Mouse (Mus musculus) cortical plate, adult 2 months (tissue): ENCODE results near the gene Chrna10.

Source experiments
- CTCF ChIP-seq: fragments of 200-500 bp; IDR thresholded peaks from 2 replicates; pipeline ENCODE4 v1.5.1; 2011; ENCODE audit warnings: mild to moderate bottlenecking, control low read depth, low read length; ENCODE audit not compliant: insufficient read depth; ENCODE audit errors: extremely low read depth
- POLR2A ChIP-seq: fragments of 200-500 bp; IDR thresholded peaks from 2 replicates; pipeline ENCODE4 v1.6.1; 2011; ENCODE audit warnings: mild to moderate bottlenecking, low read length, control low read depth; ENCODE audit not compliant: insufficient read depth; ENCODE audit errors: extremely low read depth

DNA sequence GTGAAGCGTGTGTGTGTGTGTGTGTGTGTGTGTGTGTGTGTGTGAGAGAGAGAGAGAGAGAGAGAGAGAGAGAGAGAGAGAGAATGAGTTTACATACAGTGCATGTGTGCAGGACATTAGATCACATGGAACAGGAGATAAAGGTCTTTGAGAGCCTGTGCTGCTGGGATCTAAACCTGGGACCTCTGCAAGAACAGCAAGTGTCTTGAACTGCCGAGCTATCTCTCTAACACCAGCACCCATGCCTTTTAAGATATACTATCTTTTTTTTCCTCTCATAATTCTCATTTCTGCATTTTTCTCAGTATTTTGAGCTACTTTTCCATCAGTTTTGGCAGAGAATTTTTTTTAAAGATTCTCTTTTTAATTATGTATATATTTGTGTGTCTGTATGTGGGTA lies 13.1 kb downstream of the Chrna10 start:
- TF ChIP-seq CTCF: no peak
- TF ChIP-seq POLR2A: no peak
